Mouse (Mus musculus) MEL (cell line): ENCODE measurements around the gene Szrd1. TPM values are rescaled to one million over a fixed set of nuclear protein-coding genes. Genes with fewer than 3 reads are reported as not detected.

Experiments
- DNase-seq: peaks from one replicate; pipeline ENCODE4 v3.0.0; 2011; ENCODE audit warnings: low read depth, low spot score
- H3K27ac ChIP-seq: 2 replicates; pipeline ENCODE4 v1.5.1; 2012; ENCODE audit warnings: low read depth, mild to moderate bottlenecking, control low read depth, low read length, moderate library complexity; ENCODE audit not compliant: control insufficient read depth
- H3K27me3 ChIP-seq, 2 experiments: fragments of 150-350 bp in 1 of 2; sonication (generic) in 1 of 2; 2 replicates each; pipeline ENCODE4 v1.6.1; 2012; ENCODE audit warnings: low read length in 2 of 2, mild to moderate bottlenecking in 2 of 2, improper control_type of control experiment in 1 of 2, moderate library complexity in 1 of 2; ENCODE audit not compliant: insufficient read depth in 2 of 2, control insufficient read depth in 1 of 2
- H3K36me3 ChIP-seq, 2 experiments: 2 replicates each; pipeline ENCODE4 v1.6.1; 2012 to 2014; ENCODE audit warnings: low read length in 2 of 2, improper control_type of control experiment in 1 of 2, inconsistent platforms in 1 of 2, mild to moderate bottlenecking in 1 of 2; ENCODE audit not compliant: insufficient read depth in 2 of 2, control insufficient read depth in 1 of 2
- H3K4me1 ChIP-seq, 2 experiments: fragments of 150-350 bp in 1 of 2; sonication (generic) in 1 of 2; 2 replicates each; pipeline ENCODE4 v1.6.1; 2012; ENCODE audit warnings: low read length in 2 of 2, improper control_type of control experiment in 1 of 2, mild to moderate bottlenecking in 1 of 2; ENCODE audit not compliant: insufficient read depth in 2 of 2, control insufficient read depth in 1 of 2
- H3K4me3 ChIP-seq, 2 experiments: fragments of 150-350 bp in 1 of 2; sonication (generic) in 1 of 2; 2 replicates each; pipeline ENCODE4 v1.5.1; 2012; ENCODE audit warnings: low read depth in 2 of 2, low read length in 2 of 2, mild to moderate bottlenecking in 2 of 2, moderate library complexity in 2 of 2, control low read depth in 1 of 2, improper control_type of control experiment in 1 of 2; ENCODE audit not compliant: control insufficient read depth in 1 of 2, insufficient read depth in 1 of 2
- H3K79me2 ChIP-seq: 2 replicates; pipeline ENCODE4 v1.6.1; 2012; ENCODE audit warnings: mild to moderate bottlenecking, low read length, moderate library complexity; ENCODE audit not compliant: control insufficient read depth, poor library complexity, insufficient read depth
- H3K9ac ChIP-seq: 2 replicates; pipeline ENCODE4 v1.6.1; 2012; ENCODE audit warnings: low read depth, mild to moderate bottlenecking, control low read depth, low read length, moderate library complexity; ENCODE audit not compliant: control insufficient read depth, poor library complexity, severe bottlenecking
- H3K9me3 ChIP-seq: fragments of 150-350 bp; sonication (generic); replicated peaks from 2 replicates; pipeline ENCODE4 v1.6.1; 2012; ENCODE audit warnings: mild to moderate bottlenecking, low read length, improper control_type of control experiment, moderate library complexity; ENCODE audit not compliant: insufficient read depth
- BHLHE40 ChIP-seq: IDR thresholded peaks from 2 replicates; pipeline ENCODE4 v1.6.1; 2012; ENCODE audit warnings: low read depth, mild to moderate bottlenecking, inconsistent platforms, low read length, improper control_type of control experiment, borderline replicate concordance
- CHD1 ChIP-seq: IDR thresholded peaks from 2 replicates; pipeline ENCODE4 v1.6.1; 2012; ENCODE audit warnings: low read depth, mild to moderate bottlenecking, inconsistent platforms, low read length, improper control_type of control experiment
- CHD2 ChIP-seq: IDR thresholded peaks from 2 replicates; pipeline ENCODE4 v1.6.1; 2011; ENCODE audit warnings: low read length, improper control_type of control experiment
- EP300 ChIP-seq, 2 experiments: IDR thresholded peaks; 2 replicates each; pipeline ENCODE4 v1.6.1; 2011; ENCODE audit warnings: improper control_type of control experiment in 2 of 2, low read length in 2 of 2, low read depth in 1 of 2, mild to moderate bottlenecking in 1 of 2
- MAX ChIP-seq: IDR thresholded peaks from 2 replicates; pipeline ENCODE4 v1.6.1; 2011; ENCODE audit warnings: low read length, improper control_type of control experiment
- MAZ ChIP-seq: IDR thresholded peaks from 2 replicates; pipeline ENCODE4 v1.6.1; 2012; ENCODE audit warnings: low read depth, mild to moderate bottlenecking, inconsistent platforms, low read length, improper control_type of control experiment
- MYB ChIP-seq: IDR thresholded peaks from 2 replicates; pipeline ENCODE4 v1.6.1; 2011; ENCODE audit warnings: mild to moderate bottlenecking, low read depth, low read length, improper control_type of control experiment
- NELFE ChIP-seq: IDR thresholded peaks from 2 replicates; pipeline ENCODE4 v1.6.1; 2011; ENCODE audit warnings: low read depth, low read length, improper control_type of control experiment
- POLR2A ChIP-seq, 2 experiments: IDR thresholded peaks; 2 replicates each; pipeline ENCODE4 v1.6.1; 2011 to 2012; ENCODE audit warnings: low read length in 2 of 2, mild to moderate bottlenecking in 2 of 2, control low read depth in 1 of 2, improper control_type of control experiment in 1 of 2, low read depth in 1 of 2, moderate library complexity in 1 of 2; ENCODE audit not compliant: control insufficient read depth in 1 of 2, insufficient read depth in 1 of 2, poor library complexity in 1 of 2
- POLR2AphosphoS2 ChIP-seq: IDR thresholded peaks from 2 replicates; pipeline ENCODE4 v1.6.1; 2011; ENCODE audit warnings: low read length, improper control_type of control experiment
- POLR2AphosphoS5 ChIP-seq: IDR thresholded peaks from 2 replicates; pipeline ENCODE4 v1.6.1; 2012; ENCODE audit warnings: low read depth, borderline replicate concordance, mild to moderate bottlenecking, inconsistent platforms, low read length, moderate library complexity, mixed read lengths
- SMC3 ChIP-seq: IDR thresholded peaks from 2 replicates; pipeline ENCODE4 v1.6.1; 2011; ENCODE audit warnings: low read depth, low read length, improper control_type of control experiment
- UBTF ChIP-seq: IDR thresholded peaks from 2 replicates; pipeline ENCODE4 v1.6.1; 2012; ENCODE audit warnings: low read depth, mild to moderate bottlenecking, inconsistent platforms, low read length, improper control_type of control experiment, moderate library complexity, borderline replicate concordance; ENCODE audit not compliant: insufficient read depth
- USF1 ChIP-seq: IDR thresholded peaks from 2 replicates; pipeline ENCODE4 v1.6.1; 2014; ENCODE audit warnings: low read depth, mild to moderate bottlenecking, inconsistent platforms, low read length, improper control_type of control experiment, moderate library complexity
- ZC3H11A ChIP-seq: IDR thresholded peaks from 2 replicates; pipeline ENCODE4 v1.6.1; 2012; ENCODE audit warnings: low read depth, mild to moderate bottlenecking, inconsistent platforms, low read length, improper control_type of control experiment
- ZKSCAN1 ChIP-seq: IDR thresholded peaks from 2 replicates; pipeline ENCODE4 v1.6.1; 2012; ENCODE audit warnings: low read depth, mild to moderate bottlenecking, inconsistent platforms, low read length, improper control_type of control experiment, moderate library complexity
- ZNF384 ChIP-seq: IDR thresholded peaks from 2 replicates; pipeline ENCODE4 v1.6.1; 2012; ENCODE audit warnings: low read depth, mild to moderate bottlenecking, inconsistent platforms, low read length, improper control_type of control experiment
- polyA plus RNA-seq, 2 experiments: library from polyadenylated mRNA; stranded (reverse) in 1 of 2; unstranded in 1 of 2; fragments of >175 nt in 1 of 2; fragments of >200 nt in 1 of 2; gene quantifications; 2 replicates each; pipeline versions ENCODE4 v1.2.1 to v1.2.4; 2012; ENCODE audit warnings: low replicate concordance in 2 of 2, low read depth in 1 of 2; ENCODE audit not compliant: insufficient read length in 2 of 2, insufficient read depth in 1 of 2, missing spikeins in 1 of 2
- total RNA-seq: library from RNA; depleted of rRNA; stranded (reverse); fragments of 300-350 nt; gene quantifications from 2 replicates; pipeline ENCODE4 v1.2.3, GENCODE M21; 2012

Szrd1 gene
- total and polyA plus RNA-seq, 3 experiments: 63.0 to 137 TPM; not detected in 1

- Histone ChIP-seq H3K79me2 (peaks cover 52% of the 10 kb centered on the region), H3K9me3 (no peaks in the 10 kb centered on the region), H3K4me1 (no peaks in the 10 kb centered on the region), H3K27me3 (no peaks in the 10 kb centered on the region), H3K9ac (no peak overlapping the region), H3K36me3 (peaks cover 0 to 2% of the 10 kb centered on the region in 2 experiments; a peak in 1 of 4 replicates), H3K4me3 (no peak overlapping the region), H3K27ac (no peak overlapping the region)
- no peak for DNase-seq
- TF ChIP-seq EP300 (IDR thresholded peaks at IDR 0.05; ENCODE audit: low read depth in 1 of 2, low read length in 2 of 2) (no peak), NELFE (no peak), POLR2AphosphoS5 (no peak), POLR2A (IDR thresholded peaks at IDR 0.05; ENCODE audit: control insufficient read depth in 1 of 2, insufficient read depth in 1 of 2, low read depth in 1 of 2, low read length in 2 of 2, poor library complexity in 1 of 2) (no peak), UBTF (no peak), CHD2 (no peak), MAX (no peak), ZKSCAN1 (no peak), ZNF384 (no peak), MAZ (no peak), POLR2AphosphoS2 (no peak)
- TF ChIP-seq, all 39 proteins: peak for 0
Observed at GRCm38 (mm10) chr4:141123065-141123464, 16.5 kb downstream of the Szrd1 start.

GRCm38 (mm10) chr4:141122663-141123062 is 16.9 kb downstream of the Szrd1 start:
- no peak for TF ChIP-seq BHLHE40
- no peak for TF ChIP-seq UBTF
- no peak for TF ChIP-seq SMC3
- TF ChIP-seq POLR2AphosphoS2: no peak
- no peak for TF ChIP-seq CHD2
- TF ChIP-seq EP300 (IDR thresholded peaks at IDR 0.05; ENCODE audit: low read depth in 1 of 2, low read length in 2 of 2): no peak
- no peak for TF ChIP-seq MYB
- TF ChIP-seq CHD1: no peak
- TF ChIP-seq ZC3H11A: no peak
- no peak for TF ChIP-seq USF1
- no peaks in the 10 kb centered on the region for H3K27me3 ChIP-seq
- H3K36me3 ChIP-seq: peaks cover 0 to 2% of the 10 kb centered on the region in 2 experiments; a peak in 1 of 4 replicates
- H3K79me2 ChIP-seq: peaks cover 50% of the 10 kb centered on the region
- H3K4me1 ChIP-seq: no peaks in the 10 kb centered on the region
- H3K9ac ChIP-seq: no peak overlapping the region
- no peak overlapping the region for H3K4me3 ChIP-seq
- no peak for DNase-seq
- no peak overlapping the region for H3K27ac ChIP-seq
- no peaks in the 10 kb centered on the region for H3K9me3 ChIP-seq
